Mouse (Mus musculus): ENCODE data around the gene Tex2.

Gene Tex2

GRCm38 (mm10) chr11:106486866-106487732, 126.1 kb downstream of the Tex2 start:
- DNase-seq (ENCODE audit: low spot score in 2 of 2): peak; percentile 19 to 37

GRCm38 (mm10) chr11:106486042-106486865, 127.0 kb downstream of the Tex2 start:
- DNase-seq (ENCODE audit: low spot score in 2 of 2): no peak

- DNase-seq (ENCODE audit: low spot score in 2 of 2): no peak
Measured at GRCm38 (mm10) chr11:106485611-106486010, 127.6 kb downstream of the Tex2 start.

- no peak for DNase-seq (ENCODE audit: low spot score in 2 of 2)
Measured at GRCm38 (mm10) chr11:106484875-106485274, 128.3 kb downstream of the Tex2 start.

GRCm38 (mm10) chr11:106482867-106483266, 130.4 kb downstream of the Tex2 start:
- no peak for DNase-seq (ENCODE audit: low spot score in 2 of 2)

- DNase-seq (ENCODE audit: low spot score in 2 of 2): no peak
Measured at GRCm38 (mm10) chr11:106481651-106482050, 131.6 kb downstream of the Tex2 start.

- no peak for DNase-seq (ENCODE audit: low spot score in 2 of 2)
Measured at GRCm38 (mm10) chr11:106480530-106480885, 132.7 kb downstream of the Tex2 start.

GRCm38 (mm10) chr11:106479619-106480529, 133.3 kb downstream of the Tex2 start:
- DNase-seq (ENCODE audit: low spot score in 2 of 2): no peak

- DNase-seq (ENCODE audit: low spot score in 2 of 2): no peak
Measured at GRCm38 (mm10) chr11:106478745-106479144, 134.5 kb downstream of the Tex2 start.

- no peak for DNase-seq (ENCODE audit: low spot score in 2 of 2)
Measured at GRCm38 (mm10) chr11:106477505-106478160, 135.6 kb downstream of the Tex2 start.

GRCm38 (mm10) chr11:106475309-106475708, 137.9 kb downstream of the Tex2 start:
- no peak for DNase-seq (ENCODE audit: low spot score in 2 of 2)

- DNase-seq (ENCODE audit: low spot score in 2 of 2): no peak
Measured at GRCm38 (mm10) chr11:106471629-106472028, 141.6 kb downstream of the Tex2 start.

GRCm38 (mm10) chr11:106468509-106468908, 144.7 kb downstream of the Tex2 start:
- DNase-seq (ENCODE audit: low spot score in 2 of 2): no peak

- no peak for DNase-seq (ENCODE audit: low spot score in 2 of 2)
Measured at GRCm38 (mm10) chr11:106465932-106466331, 147.3 kb downstream of the Tex2 start.

GRCm38 (mm10) chr11:106465545-106465903, 147.7 kb downstream of the Tex2 start:
- no peak for DNase-seq (ENCODE audit: low spot score in 2 of 2)

- no peak for DNase-seq (ENCODE audit: low spot score in 2 of 2)
Measured at GRCm38 (mm10) chr11:106464681-106465544, 148.3 kb downstream of the Tex2 start.

- DNase-seq (ENCODE audit: low spot score in 2 of 2): no peak
Measured at GRCm38 (mm10) chr11:106463845-106464244, 149.4 kb downstream of the Tex2 start.

GRCm38 (mm10) chr11:106462309-106462708, 150.9 kb downstream of the Tex2 start:
- no peak for DNase-seq (ENCODE audit: low spot score in 2 of 2)

GRCm38 (mm10) chr11:106461145-106461932, 151.9 kb downstream of the Tex2 start:
- DNase-seq (ENCODE audit: low spot score in 2 of 2): no peak

Data from spleen, postnatal 14 days (tissue).